In the genomic region with DNA sequence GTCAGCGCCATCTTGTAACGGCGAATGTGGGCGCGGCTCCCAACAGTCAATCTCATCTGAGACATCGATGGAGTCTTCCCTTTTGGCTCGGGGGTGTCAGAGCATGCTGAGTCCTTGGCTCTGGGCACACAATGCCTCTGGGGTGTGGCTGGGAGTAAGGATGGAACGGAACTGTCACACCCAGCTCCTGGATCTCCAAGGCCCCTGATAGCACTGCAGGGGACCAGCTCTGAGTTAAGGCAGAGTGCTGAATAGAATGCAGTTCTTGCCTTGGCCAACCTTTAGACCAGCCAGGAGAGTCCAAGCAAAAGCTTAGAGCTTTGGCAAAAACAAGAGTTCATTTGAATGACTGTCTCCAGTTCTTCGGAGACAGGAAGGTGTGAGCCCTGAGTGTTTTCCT, we compare ENCODE assay signal across 19 mouse cellular contexts.
DNase-seq lines count a peak whose midpoint lies in the region.
"Had no signal": no experiment of that assay in that cellular context is flagged by ENCODE, and none has a peak within 500 bp of the region (broad histone marks: within the 10 kb centered on the region; RNA-seq: fewer than 3 reads in every experiment).

No protein-coding gene starts in this region.

- DNase-seq in heart, adult 11 months, result peak; percentile 22
- DNase-seq in heart, embryonic 10.5 days (ENCODE audit: low spot score), result no peak
- peak; percentile 98 for DNase-seq in R1 (ENCODE audit: low read depth, low spot score)
- DNase-seq in forebrain, embryonic 10.5 days (ENCODE audit: extremely low spot score, low spot score), result no peak
- DNase-seq in kidney, postnatal 25 days, result no peak
- DNase-seq: adrenal gland, adult 8-10 months; adrenal gland, postnatal 14 days; adrenal gland, postnatal 36 days; B cell, adult 2 months; cerebellum, adult 11-12 months; cerebellum, adult 2 months; cerebellum, adult 9-10 months; cerebellum, postnatal 10 days; cerebellum, postnatal 25 days had no signal

- peaks cover 3% of the 10 kb centered on the region; the same call in 1 of the 2 replicates for H3K9me3 ChIP-seq in heart, embryonic 10.5 days
- H3K9me3 ChIP-seq in forebrain, embryonic 10.5 days, result peaks cover 22% of the 10 kb centered on the region
- H3K9me3 ChIP-seq: embryonic facial prominence, embryonic 12.5 days had no signal

- no peaks in the 10 kb centered on the region for H3K36me3 ChIP-seq in heart, embryonic 10.5 days
- no peaks in the 10 kb centered on the region for H3K36me3 ChIP-seq in forebrain, embryonic 10.5 days (replicated peaks)
- H3K36me3 ChIP-seq: embryonic facial prominence, embryonic 10.5 days; embryonic facial prominence, embryonic 12.5 days; forebrain, embryonic 12.5 days; G1E had no signal

- no peaks in the 10 kb centered on the region for H3K27me3 ChIP-seq in heart, embryonic 10.5 days (ENCODE audit: insufficient read depth, poor library complexity, severe bottlenecking)
- no peaks in the 10 kb centered on the region for H3K27me3 ChIP-seq in forebrain, embryonic 10.5 days (ENCODE audit: poor library complexity, severe bottlenecking)
- H3K27me3 ChIP-seq: CH12.LX; embryonic facial prominence, embryonic 12.5 days; forebrain, embryonic 12.5 days had no signal

- no peak overlapping the region for H3K4me3 ChIP-seq in heart, embryonic 10.5 days
- no peak overlapping the region for H3K4me3 ChIP-seq in forebrain, embryonic 10.5 days
- H3K4me3 ChIP-seq: embryonic facial prominence, embryonic 10.5 days; embryonic facial prominence, embryonic 12.5 days; forebrain, embryonic 12.5 days had no signal

- 92% methylated on average over 9 of the region's 9 CpGs for WGBS in heart, embryonic 10.5 days
- 97% methylated on average over 9 of the region's 9 CpGs for WGBS in forebrain, embryonic 10.5 days

- H3K4me1 ChIP-seq in heart, embryonic 10.5 days, result no peaks in the 10 kb centered on the region
- H3K4me1 ChIP-seq in forebrain, embryonic 10.5 days, result no peaks in the 10 kb centered on the region
- H3K4me1 ChIP-seq: embryonic facial prominence, embryonic 10.5 days; embryonic facial prominence, embryonic 12.5 days; forebrain, embryonic 12.5 days had no signal

- no peak overlapping the region for H3K27ac ChIP-seq in heart, embryonic 10.5 days
- H3K27ac ChIP-seq in forebrain, embryonic 10.5 days, result no peak overlapping the region
- H3K27ac ChIP-seq: embryonic facial prominence, embryonic 10.5 days; embryonic facial prominence, embryonic 12.5 days; forebrain, embryonic 12.5 days had no signal

Comparison
In these comparisons a context has a peak if more than half of its experiments do, and no peak if none do; other contexts are left out.
1. DNase-seq: peak in heart, adult 11 months (single experiment) and R1 (single experiment); none in heart, embryonic 10.5 days (single experiment), forebrain, embryonic 10.5 days (single experiment) and kidney, postnatal 25 days (0 of 2).